Mouse (Mus musculus): ENCODE results near the gene Arf4.
A peak's percentile ranks its signal among the peaks of the same experiment; 100 is the strongest.
"Not testable (repeated sequence)": the region's sequence is repeated elsewhere in the genome, so short reads cannot be mapped to it uniquely, and the experiment has no call there.

The Arf4 gene

GRCm38 (mm10) chr14:26662488-26662887 lies 24.6 kb downstream of the Arf4 start:
- no peak for DNase-seq (ENCODE audit: low read depth, low spot score)

GRCm38 (mm10) chr14:26663851-26664250 lies 26.0 kb downstream of the Arf4 start:
- no peak for DNase-seq (ENCODE audit: low read depth, low spot score)

GRCm38 (mm10) chr14:26667991-26668370 lies 30.1 kb downstream of the Arf4 start:
- no peak for DNase-seq (ENCODE audit: low read depth, low spot score)

GRCm38 (mm10) chr14:26668371-26669291 lies 30.8 kb downstream of the Arf4 start:
- peak; percentile 50 for DNase-seq (ENCODE audit: low read depth, low spot score)

- DNase-seq (ENCODE audit: low read depth, low spot score): peak; percentile 92
These were observed 31.6 kb downstream of the Arf4 start, which contains the start of gene Pde12 for GRCm38 (mm10) chr14:26669292-26670073. Pde12 (minus strand) TSS chr14:26669883.

GRCm38 (mm10) chr14:26670964-26671363 lies 33.1 kb downstream of the Arf4 start:
- no peak for DNase-seq (ENCODE audit: low read depth, low spot score)

GRCm38 (mm10) chr14:26671870-26672615 lies 34.2 kb downstream of the Arf4 start:
- DNase-seq (ENCODE audit: low read depth, low spot score): peak; percentile 53

GRCm38 (mm10) chr14:26674476-26675169 lies 36.7 kb downstream of the Arf4 start:
- not testable (repeated sequence) for DNase-seq (ENCODE audit: low read depth, low spot score)

- no peak for DNase-seq (ENCODE audit: low read depth, low spot score)
These were observed 37.5 kb downstream of the Arf4 start for GRCm38 (mm10) chr14:26675371-26675770.

GRCm38 (mm10) chr14:26675791-26676190 lies 37.9 kb downstream of the Arf4 start:
- DNase-seq (ENCODE audit: low read depth, low spot score): no peak

GRCm38 (mm10) chr14:26690727-26691126 lies 52.9 kb downstream of the Arf4 start:
- no peak for DNase-seq (ENCODE audit: low read depth, low spot score)

- no peak for DNase-seq (ENCODE audit: low read depth, low spot score)
These were observed 53.5 kb downstream of the Arf4 start for GRCm38 (mm10) chr14:26691363-26691762.

GRCm38 (mm10) chr14:26692974-26693373 lies 55.1 kb downstream of the Arf4 start, which contains the start of gene Dnah12:
Dnah12 (plus strand) TSS chr14:26693274.
- DNase-seq (ENCODE audit: low read depth, low spot score): no peak

GRCm38 (mm10) chr14:26697912-26698311 lies 60.0 kb downstream of the Arf4 start:
- DNase-seq (ENCODE audit: low read depth, low spot score): peak; percentile 42

- DNase-seq (ENCODE audit: low read depth, low spot score): not testable (repeated sequence)
These were observed 67.4 kb downstream of the Arf4 start for GRCm38 (mm10) chr14:26705246-26705645.

All from CD4-positive helper T cell, adult 2 months (primary cell).